8 mouse cellular contexts compared by ENCODE assay signal in genomic region chr19:40637601-40638000, GRCm38 (mm10). TPM values are rescaled to one million over a fixed set of nuclear protein-coding genes. Genes with fewer than 3 reads are reported as not detected.
DNase-seq lines count a peak whose midpoint lies in the region; ATAC-seq and TF ChIP-seq lines count a peak whose summit lies in the region.
"Had no signal": no experiment of that assay in that cellular context is flagged by ENCODE, and none has a peak within 500 bp of the region (broad histone marks: within the 10 kb centered on the region; RNA-seq: fewer than 3 reads in every experiment).

No protein-coding gene starts in this region.

- no peaks in the 10 kb centered on the region for H3K9me3 ChIP-seq in kidney, embryonic 15.5 days (replicated peaks)
- no peaks in the 10 kb centered on the region for H3K9me3 ChIP-seq in CH12.LX (replicated peaks; ENCODE audit: low read length)

- TF ChIP-seq POLR2A in CH12.LX (IDR thresholded peaks at IDR 0.05; ENCODE audit: low read depth, low read length): no peak

- no peak overlapping the region for H3K4me3 ChIP-seq in kidney, embryonic 15.5 days (replicated peaks)
- H3K4me3 ChIP-seq in CH12.LX (replicated peaks in 1 of 3; ENCODE audit: low read depth in 2 of 3, low read length in 2 of 3, poor library complexity in 1 of 3): no peak overlapping the region

- H3K79me2 ChIP-seq in CH12.LX (replicated peaks; ENCODE audit: control insufficient read depth, extremely low read depth, insufficient read depth, poor library complexity, severe bottlenecking): no peaks in the 10 kb centered on the region

- dilution Hi-C loops in CH12.LX (cut with MboI; ENCODE audit: extremely low pct_ligation_motif_present, extremely low pct_unique_long_range_greater_than_20kb, low sequenced_read_pairs): no loop called here

- no peak overlapping the region for H3K9ac ChIP-seq in kidney, embryonic 15.5 days
- no peak overlapping the region; the same call in 1 of the 2 replicates for H3K9ac ChIP-seq in CH12.LX (ENCODE audit: insufficient read depth, low read depth)

- no peak for DNase-seq in kidney, adult 18-20 months
- DNase-seq in CH12.LX (ENCODE audit: extremely low read depth): no peak
- DNase-seq in testis, postnatal 14 days (ENCODE audit: low spot score): no peak
- DNase-seq in frontal cortex, postnatal 14 days (ENCODE audit: low spot score in 2 of 2): no peak

- no peaks in the 10 kb centered on the region for H3K27me3 ChIP-seq in kidney, embryonic 15.5 days
- no peaks in the 10 kb centered on the region for H3K27me3 ChIP-seq in CH12.LX (replicated peaks)

- peak overlapping the region; percentile 55 for H3K27ac ChIP-seq in kidney, embryonic 15.5 days
- no peak overlapping the region for H3K27ac ChIP-seq in CH12.LX (ENCODE audit: insufficient read depth, low read depth)
- H3K27ac ChIP-seq: hindbrain, postnatal 0 days had no signal

- 0 out of 2 replicates have a peak, but pooled peaks have one; percentile 35 for TF ChIP-seq EP300 in CH12.LX (IDR thresholded peaks at IDR 0.05; ENCODE audit: low read length)

- H3K4me1 ChIP-seq in kidney, embryonic 15.5 days: no peaks in the 10 kb centered on the region
- peaks cover 17 to 32% of the 10 kb centered on the region in 2 experiments for H3K4me1 ChIP-seq in CH12.LX (ENCODE audit: control insufficient read depth in 1 of 2, insufficient read depth in 2 of 2)

- no peak for TF ChIP-seq CTCF in CH12.LX (conservative IDR thresholded peaks at IDR 0.05 in 1 of 2, IDR thresholded peaks at IDR 0.05 in 1 of 2; ENCODE audit: low read depth in 2 of 2, low read length in 2 of 2)

- in situ Hi-C loops in CH12.LX (cut with MboI; ENCODE audit: low pct_ligation_motif_present, low pct_unique_long_range_greater_than_20kb, low sequenced_read_pairs): no loop called here

- no peaks in the 10 kb centered on the region for H3K36me3 ChIP-seq in kidney, embryonic 15.5 days
- no peaks in the 10 kb centered on the region for H3K36me3 ChIP-seq in CH12.LX (replicated peaks in 1 of 2; ENCODE audit: control insufficient read depth in 1 of 2, insufficient read depth in 1 of 2, low read length in 1 of 2)

- 81% methylated on average over 7 of the region's 7 CpGs for WGBS in kidney, embryonic 15.5 days

- ATAC-seq in kidney, embryonic 15.5 days (replicated peaks; ENCODE audit: low FRiP score): no peak
- ATAC-seq in common myeloid progenitor, adult 5-6 weeks (replicated peaks; ENCODE audit: low read depth, poor library complexity, severe bottlenecking): peak; percentile 40
- ATAC-seq in megakaryocyte progenitor cell, adult 5-6 weeks (replicated peaks; ENCODE audit: poor library complexity): peak; percentile 51
- ATAC-seq: hindbrain, postnatal 0 days had no signal

- H3K4me2 ChIP-seq in kidney, embryonic 15.5 days: no peak overlapping the region
- no peak overlapping the region; the same call in 1 of the 2 replicates for H3K4me2 ChIP-seq in CH12.LX (ENCODE audit: insufficient read depth, low read depth, poor library complexity, severe bottlenecking)

- TF ChIP-seq RAD21 in CH12.LX (IDR thresholded peaks at IDR 0.05; ENCODE audit: low read depth, low read length): no peak

TF ChIP-seq in CH12.LX, 34 proteins besides CTCF, POLR2A, EP300 and RAD21:
- 0 out of 2 replicates have a peak, but pooled peaks have one; percentile 8 for TF ChIP-seq MEF2A (IDR thresholded peaks at IDR 0.05; ENCODE audit: borderline replicate concordance, low read depth, low read length)
- no peak for TF ChIP-seq PAX5 (IDR thresholded peaks at IDR 0.05; ENCODE audit: low read length)
- TF ChIP-seq ELF1 (IDR thresholded peaks at IDR 0.05; ENCODE audit: low read depth, low read length): peak; percentile 36; the same call in 1 of the 2 replicates
- TF ChIP-seq ETS1 (conservative IDR thresholded peaks at IDR 0.05; ENCODE audit: low read depth, low read length): no peak
- no peak for TF ChIP-seq CHD2 (IDR thresholded peaks at IDR 0.05; ENCODE audit: low read length)
- TF ChIP-seq SIN3A (IDR thresholded peaks at IDR 0.05; ENCODE audit: low read length): 0 out of 2 replicates have a peak, but pooled peaks have one; percentile 9
- no peak for TF ChIP-seq MXI1 (IDR thresholded peaks at IDR 0.05; ENCODE audit: low read depth, low read length)
- 0 out of 2 replicates have a peak, but pooled peaks have one; percentile 20 for TF ChIP-seq BHLHE40 (IDR thresholded peaks at IDR 0.05; ENCODE audit: low read depth, low read length)
- no peak for TF ChIP-seq USF1 (IDR thresholded peaks at IDR 0.05; ENCODE audit: low read depth, low read length)
- no peak for TF ChIP-seq SMC3 (IDR thresholded peaks at IDR 0.05; ENCODE audit: low read depth, low read length)
- no peak for TF ChIP-seq NRF1 (IDR thresholded peaks at IDR 0.05; ENCODE audit: low read depth, low read length)
- TF ChIP-seq CHD1 (IDR thresholded peaks at IDR 0.05; ENCODE audit: low read depth, low read length): no peak
- TF ChIP-seq MAFK (IDR thresholded peaks at IDR 0.05; ENCODE audit: insufficient replicate concordance, low read length): no peak
- TF ChIP-seq NELFE (IDR thresholded peaks at IDR 0.05; ENCODE audit: low read depth, low read length): no peak
- TF ChIP-seq MAX (IDR thresholded peaks at IDR 0.05; ENCODE audit: low read length): no peak
- no peak for TF ChIP-seq TBP (conservative IDR thresholded peaks at IDR 0.05; ENCODE audit: low read depth, low read length)

RNA-seq across cellular contexts. Expression of gene Entpd1, which starts 25.4 kb away (rescaled TPM):
- polyA plus RNA-seq in kidney, embryonic 15.5 days (2015; fragmentation: Nextera tagmentation; extraction: Ambion mirVana): 5.3 and 6.5 TPM in 2 replicates
- total RNA-seq in CH12.LX (2012; rRNA removed): 21.2 TPM in 2 replicates
- total RNA-seq in CH12.LX (2014; rRNA removed): 14.7 and 15.7 TPM in 2 replicates
- polyA plus RNA-seq in CH12.LX (2012; ENCODE audit: insufficient read length, low read depth): 18.6 and 19.5 TPM in 2 replicates
- 7.8 and 11.9 TPM in 2 replicates for total RNA-seq in common myeloid progenitor, adult 5-6 weeks (2017)
- 6.4 and 7.9 TPM in 2 replicates for total RNA-seq in megakaryocyte progenitor cell, adult 5-6 weeks (2015)
- 7.5 and 19.3 TPM in 2 replicates for total RNA-seq in megakaryocyte progenitor cell, adult 5-6 weeks (2017)

RNA-seq across cellular contexts. Expression of gene Tctn3, which starts 25.6 kb away (rescaled TPM):
- 11.4 and 12.3 TPM in 2 replicates for polyA plus RNA-seq in kidney, embryonic 15.5 days (2015; fragmentation: Nextera tagmentation; extraction: Ambion mirVana)
- total RNA-seq in CH12.LX (2012; rRNA removed) (8.4 and 9.9 TPM in 2 replicates), CH12.LX (2014; rRNA removed) (5.8 and 6.4 TPM in 2 replicates)
- 7.4 and 10.6 TPM in 2 replicates for polyA plus RNA-seq in CH12.LX (2012; ENCODE audit: insufficient read length, low read depth)
- 6.0 and 6.8 TPM in 2 replicates for total RNA-seq in common myeloid progenitor, adult 5-6 weeks (2017)
- 4.7 and 7.5 TPM in 2 replicates for total RNA-seq in megakaryocyte progenitor cell, adult 5-6 weeks (2015)
- total RNA-seq in megakaryocyte progenitor cell, adult 5-6 weeks (2017): 5.3 and 6.6 TPM in 2 replicates

RNA-seq across cellular contexts. Expression of gene Aldh18a1, which starts 49.3 kb away (rescaled TPM):
- 53.0 and 58.3 TPM in 2 replicates for polyA plus RNA-seq in kidney, embryonic 15.5 days (2015; fragmentation: Nextera tagmentation; extraction: Ambion mirVana)
- total RNA-seq in CH12.LX (2012; rRNA removed): 134 and 193 TPM in 2 replicates
- total RNA-seq in CH12.LX (2014; rRNA removed): 101 and 104 TPM in 2 replicates
- polyA plus RNA-seq in CH12.LX (2012; ENCODE audit: insufficient read length, low read depth): 92.2 and 120 TPM in 2 replicates
- 49.1 and 58.7 TPM in 2 replicates for total RNA-seq in common myeloid progenitor, adult 5-6 weeks (2017)
- total RNA-seq in megakaryocyte progenitor cell, adult 5-6 weeks (2015): 35.5 and 39.4 TPM in 2 replicates
- total RNA-seq in megakaryocyte progenitor cell, adult 5-6 weeks (2017): 34.3 and 44.5 TPM in 2 replicates
